Mouse (Mus musculus) ES-E14 (cell line): ENCODE results near the gene Cux1.

Experiments
- CHD2 ChIP-seq: IDR thresholded peaks from 2 replicates; pipeline ENCODE4 v1.6.1; 2014; ENCODE audit warnings: mild to moderate bottlenecking, low read depth, low read length, inconsistent platforms
- HCFC1 ChIP-seq: IDR thresholded peaks from 2 replicates; pipeline ENCODE4 v1.6.1; 2012; ENCODE audit warnings: low read length, inconsistent platforms, borderline replicate concordance; ENCODE audit not compliant: insufficient read depth
- MAFK ChIP-seq: IDR thresholded peaks from 2 replicates; pipeline ENCODE4 v1.6.1; 2014; ENCODE audit warnings: mild to moderate bottlenecking, low read depth, low read length, inconsistent platforms; ENCODE audit not compliant: insufficient read depth
- ZC3H11A ChIP-seq: IDR thresholded peaks from 2 replicates; pipeline ENCODE4 v1.6.1; 2012; ENCODE audit warnings: low read depth, mild to moderate bottlenecking, inconsistent platforms, low read length, borderline replicate concordance

DNA sequence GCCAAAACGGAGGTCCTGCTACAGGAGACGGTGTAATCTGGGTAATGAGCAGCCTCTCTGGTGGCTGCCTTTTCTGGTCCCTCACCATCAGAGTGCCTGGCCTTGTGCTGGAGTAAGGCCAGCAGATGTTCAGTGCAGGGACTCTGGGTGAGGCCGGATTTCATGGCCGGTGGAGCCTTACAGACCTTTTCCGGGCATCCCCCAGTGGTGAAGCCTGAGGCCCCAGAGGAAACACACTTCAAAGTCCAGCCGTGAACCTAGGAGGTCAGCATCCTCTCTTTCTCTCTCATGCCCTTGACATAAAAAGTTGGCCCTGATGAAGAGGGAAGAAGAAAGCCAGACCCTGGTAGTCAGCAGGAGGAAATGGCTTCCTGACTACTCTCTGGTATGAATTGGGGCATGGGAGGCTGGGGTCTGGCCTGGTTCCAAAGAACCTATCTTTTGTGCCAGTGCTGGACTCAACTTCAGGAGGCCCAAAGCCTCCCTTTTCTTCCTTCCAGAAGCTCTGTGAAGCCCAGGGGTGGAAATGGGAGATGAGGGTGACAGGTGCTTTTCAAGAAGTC is 138.7 kb downstream of the Cux1 start:
- no peak for TF ChIP-seq ZC3H11A
- TF ChIP-seq CHD2: no peak
- TF ChIP-seq MAFK: no peak
- no peak for TF ChIP-seq HCFC1
